Mouse (Mus musculus): Measurements from ENCODE around the gene Hipk3.

The Hipk3 gene

GRCm38 (mm10) chr2:104412496-104412895 lies 81.8 kb downstream of the Hipk3 start:
- Histone ChIP-seq H3K27me3 (ENCODE audit: control insufficient read depth, insufficient read depth, low read length, poor library complexity, severe bottlenecking) (no peaks in the 10 kb centered on the region), H3K36me3 (ENCODE audit: control insufficient read depth, insufficient read depth, low read length, poor library complexity, severe bottlenecking) (no peaks in the 10 kb centered on the region)
- no peak for DNase-seq (ENCODE audit: low read depth, low spot score)

DNA sequence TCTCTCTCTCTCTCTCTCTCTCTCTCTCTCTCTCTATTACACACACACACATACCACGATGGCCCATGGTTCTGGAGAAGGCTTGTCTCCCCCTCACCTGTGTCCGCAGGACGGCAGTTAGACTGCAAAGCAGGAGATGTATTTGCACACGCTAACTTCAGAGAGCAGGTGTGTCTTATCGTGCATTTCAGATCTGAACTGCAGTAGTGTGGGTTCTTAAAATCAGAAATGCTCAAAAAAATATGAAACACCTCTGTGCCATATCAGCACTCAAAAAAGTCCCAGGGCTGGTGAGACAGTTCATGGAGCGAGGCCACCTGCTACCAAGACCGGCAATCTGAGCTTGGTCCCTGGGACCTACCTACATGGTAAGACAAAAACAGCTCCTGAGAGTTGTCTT lies 82.4 kb downstream of the Hipk3 start:
- DNase-seq (ENCODE audit: low read depth, low spot score): no peak
- Histone ChIP-seq H3K27me3 (ENCODE audit: control insufficient read depth, insufficient read depth, low read length, poor library complexity, severe bottlenecking) (no peaks in the 10 kb centered on the region), H3K36me3 (ENCODE audit: control insufficient read depth, insufficient read depth, low read length, poor library complexity, severe bottlenecking) (no peaks in the 10 kb centered on the region)

DNA sequence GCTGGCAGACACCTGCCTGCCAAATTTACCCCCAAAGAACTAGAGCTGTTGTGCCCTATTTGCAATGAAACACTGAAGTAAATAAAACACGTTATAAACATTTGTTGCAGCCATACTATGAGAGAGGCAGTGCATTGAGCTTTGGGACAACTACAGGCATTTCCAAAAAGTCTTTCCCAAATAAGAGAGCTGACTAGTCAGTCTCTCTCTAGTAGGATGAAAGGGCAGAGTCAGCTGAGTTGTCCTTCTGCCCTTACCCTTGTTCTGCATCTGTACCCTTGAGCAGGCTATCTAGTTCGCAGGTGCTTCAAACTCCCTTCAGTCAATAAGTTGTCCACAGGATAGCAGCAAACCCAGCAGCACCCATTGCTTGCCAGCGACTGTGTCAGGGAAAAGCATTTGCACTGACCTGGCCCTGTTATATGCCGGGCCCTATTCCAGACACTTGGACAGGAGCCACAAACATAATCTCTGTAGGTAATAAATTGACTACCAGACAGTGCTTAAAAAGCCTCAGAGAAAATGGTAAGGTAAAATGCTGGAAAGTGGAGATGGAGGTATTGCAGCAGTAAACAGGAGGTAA lies 83.2 kb downstream of the Hipk3 start, which contains the start of gene D430041D05Rik:
D430041D05Rik (minus strand) TSS at position 51 of the 583 bp plus-strand sequence.
- DNase-seq (ENCODE audit: low read depth, low spot score): no peak
- no peaks in the 10 kb centered on the region for H3K27me3 ChIP-seq (ENCODE audit: control insufficient read depth, insufficient read depth, low read length, poor library complexity, severe bottlenecking)
- no peaks in the 10 kb centered on the region for H3K36me3 ChIP-seq (ENCODE audit: control insufficient read depth, insufficient read depth, low read length, poor library complexity, severe bottlenecking)

DNA sequence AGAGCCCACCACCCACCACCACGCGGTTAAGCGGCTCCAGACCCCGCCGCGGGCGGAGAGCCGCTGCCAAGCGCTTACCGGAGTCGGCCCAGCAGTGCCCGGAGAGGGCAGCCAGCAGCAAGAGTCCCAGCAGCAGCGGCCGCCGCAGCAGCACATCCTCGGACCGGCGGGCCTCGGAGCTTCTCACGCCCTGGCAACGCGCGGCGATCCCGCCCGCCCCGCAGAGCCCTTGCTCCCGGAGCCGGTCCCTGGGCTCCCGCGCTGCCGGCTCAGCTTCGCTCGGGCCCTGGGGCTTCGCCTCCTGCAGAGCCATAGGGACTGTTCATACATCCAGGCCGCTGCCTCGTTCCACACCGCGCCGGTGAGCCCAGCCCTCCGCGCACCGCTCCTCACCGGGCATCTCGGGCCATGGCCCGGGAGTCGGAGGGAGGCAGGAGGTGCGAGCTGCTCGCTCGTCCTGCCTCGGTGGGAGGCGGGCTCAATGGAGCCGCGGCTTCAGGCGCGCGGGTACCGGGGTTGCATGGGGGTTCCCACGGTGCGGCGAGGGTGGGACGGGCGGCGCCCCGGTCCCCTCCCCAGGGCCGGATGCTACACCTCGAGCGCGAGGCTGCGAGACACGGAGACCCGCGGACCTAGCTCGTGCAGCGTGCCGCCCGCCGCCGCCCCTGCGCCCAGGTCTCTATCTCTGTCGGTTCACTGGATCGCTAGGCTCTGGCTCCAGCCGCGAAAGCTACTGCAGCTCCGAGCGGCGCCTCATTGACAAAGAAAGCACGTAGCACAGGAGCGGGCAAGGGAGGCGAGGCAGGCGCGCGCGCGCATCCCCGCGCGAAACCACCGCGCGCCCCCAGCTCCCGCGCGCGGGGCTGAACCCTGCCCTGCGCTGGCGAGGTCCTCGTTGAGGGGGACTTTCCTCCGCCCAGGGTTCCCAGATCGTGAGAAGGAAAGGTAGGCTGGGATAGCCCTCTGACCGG lies 84.1 kb downstream of the Hipk3 start:
- Histone ChIP-seq H3K27me3 (ENCODE audit: control insufficient read depth, insufficient read depth, low read length, poor library complexity, severe bottlenecking) (no peaks in the 10 kb centered on the region), H3K36me3 (ENCODE audit: control insufficient read depth, insufficient read depth, low read length, poor library complexity, severe bottlenecking) (no peaks in the 10 kb centered on the region)
- no peak for DNase-seq (ENCODE audit: low read depth, low spot score)

DNA sequence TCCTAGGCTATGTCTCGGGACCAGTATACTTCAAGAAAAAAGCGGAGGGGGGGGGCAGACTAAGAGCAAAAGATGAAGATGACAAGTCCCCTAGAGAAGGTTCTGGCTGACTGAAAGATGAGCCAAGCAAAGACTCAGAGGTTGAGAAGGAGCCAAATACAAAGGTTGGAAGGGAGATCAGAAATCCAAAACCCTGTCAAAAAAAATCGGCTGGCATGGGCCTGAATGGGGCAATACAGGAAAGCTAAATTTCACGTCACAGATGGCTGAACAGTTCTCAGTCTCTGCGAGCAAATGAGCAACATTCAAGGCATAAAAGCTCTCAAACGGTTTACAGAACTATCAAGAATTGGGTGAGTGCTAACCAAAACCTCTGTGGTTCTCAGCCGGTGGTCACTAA lies 85.9 kb downstream of the Hipk3 start:
- no peak for DNase-seq (ENCODE audit: low read depth, low spot score)
- Histone ChIP-seq H3K27me3 (ENCODE audit: control insufficient read depth, insufficient read depth, low read length, poor library complexity, severe bottlenecking) (no peaks in the 10 kb centered on the region), H3K36me3 (ENCODE audit: control insufficient read depth, insufficient read depth, low read length, poor library complexity, severe bottlenecking) (no peaks in the 10 kb centered on the region)

DNA sequence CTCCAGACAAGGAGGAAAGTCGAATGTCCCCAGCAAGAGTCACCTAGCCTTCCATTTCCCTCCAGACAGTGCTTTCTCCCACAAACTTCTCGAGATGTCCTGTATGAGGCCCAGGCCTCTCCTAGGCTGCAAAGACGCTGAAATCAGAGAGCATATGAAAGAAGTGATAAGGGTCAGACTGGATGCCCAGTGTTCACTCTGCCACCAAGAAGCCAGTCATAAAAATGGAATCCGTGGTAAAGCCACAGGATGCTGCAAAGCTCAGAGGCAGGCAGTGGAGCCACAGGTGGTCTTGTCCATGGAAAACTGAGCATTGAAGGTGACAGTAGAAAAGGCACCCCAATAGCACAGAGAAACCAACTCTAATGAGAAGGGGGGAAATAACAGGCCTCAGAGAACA lies 86.3 kb downstream of the Hipk3 start:
- Histone ChIP-seq H3K27me3 (ENCODE audit: control insufficient read depth, insufficient read depth, low read length, poor library complexity, severe bottlenecking) (no peaks in the 10 kb centered on the region), H3K36me3 (ENCODE audit: control insufficient read depth, insufficient read depth, low read length, poor library complexity, severe bottlenecking) (no peaks in the 10 kb centered on the region)
- DNase-seq (ENCODE audit: low read depth, low spot score): no peak

- H3K27me3 ChIP-seq (ENCODE audit: control insufficient read depth, insufficient read depth, low read length, poor library complexity, severe bottlenecking): no peaks in the 10 kb centered on the region
- no peaks in the 10 kb centered on the region for H3K36me3 ChIP-seq (ENCODE audit: control insufficient read depth, insufficient read depth, low read length, poor library complexity, severe bottlenecking)
- DNase-seq (ENCODE audit: low read depth, low spot score): no peak
Measured at GRCm38 (mm10) chr2:104404036-104404435, 90.2 kb downstream of the Hipk3 start.

- H3K36me3 ChIP-seq (ENCODE audit: control insufficient read depth, insufficient read depth, low read length, poor library complexity, severe bottlenecking): no peaks in the 10 kb centered on the region
Measured at GRCm38 (mm10) chr2:104398651-104399290, 95.5 kb downstream of the Hipk3 start.

GRCm38 (mm10) chr2:104395961-104396360 lies 98.3 kb downstream of the Hipk3 start:
- H3K27me3 ChIP-seq (ENCODE audit: control insufficient read depth, insufficient read depth, low read length, poor library complexity, severe bottlenecking): no peaks in the 10 kb centered on the region
- H3K36me3 ChIP-seq (ENCODE audit: control insufficient read depth, insufficient read depth, low read length, poor library complexity, severe bottlenecking): no peaks in the 10 kb centered on the region
- no peak for DNase-seq (ENCODE audit: low read depth, low spot score)

More at GRCm38 (mm10) chr2:104398651-104399290, 95.5 kb downstream of the Hipk3 start:
- H3K27me3 ChIP-seq (ENCODE audit: control insufficient read depth, insufficient read depth, low read length, poor library complexity, severe bottlenecking): no peaks in the 10 kb centered on the region
- DNase-seq (ENCODE audit: low read depth, low spot score): no peak

- no peaks in the 10 kb centered on the region for H3K27me3 ChIP-seq (ENCODE audit: control insufficient read depth, insufficient read depth, low read length, poor library complexity, severe bottlenecking)
- no peak for DNase-seq (ENCODE audit: low read depth, low spot score)
- no peaks in the 10 kb centered on the region for H3K36me3 ChIP-seq (ENCODE audit: control insufficient read depth, insufficient read depth, low read length, poor library complexity, severe bottlenecking)
Measured at GRCm38 (mm10) chr2:104394769-104395168, 99.5 kb downstream of the Hipk3 start.

DNA sequence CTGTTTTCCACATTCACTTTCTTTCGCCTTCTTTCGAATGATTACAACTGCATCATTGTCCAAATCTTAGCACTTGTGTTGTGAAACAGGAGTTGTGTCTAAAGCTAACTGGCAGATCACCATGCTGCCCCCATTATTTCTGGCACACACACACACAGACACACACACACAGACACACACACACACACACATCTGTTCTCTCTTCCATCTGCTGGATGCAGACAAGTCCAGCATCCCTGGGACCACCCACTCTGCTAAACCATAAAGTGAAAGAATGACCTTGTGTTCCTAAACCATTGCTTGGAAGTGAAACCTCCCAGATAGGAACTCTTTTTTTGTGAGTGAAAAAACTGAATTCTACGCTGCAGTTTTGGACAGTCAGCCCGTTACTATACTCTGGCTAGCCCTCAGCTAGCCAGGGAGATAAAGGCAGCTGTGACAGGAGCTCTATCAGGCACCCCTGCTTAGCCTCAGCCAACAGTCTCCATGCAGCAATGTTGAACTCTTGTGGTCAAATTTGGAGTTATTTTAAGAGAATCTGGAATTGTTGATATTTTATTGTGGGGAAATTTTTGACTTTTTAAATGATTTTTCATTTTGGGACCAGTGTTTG lies 101.4 kb downstream of the Hipk3 start:
- no peaks in the 10 kb centered on the region for H3K27me3 ChIP-seq (ENCODE audit: control insufficient read depth, insufficient read depth, low read length, poor library complexity, severe bottlenecking)
- no peaks in the 10 kb centered on the region for H3K36me3 ChIP-seq (ENCODE audit: control insufficient read depth, insufficient read depth, low read length, poor library complexity, severe bottlenecking)
- DNase-seq (ENCODE audit: low read depth, low spot score): no peak

GRCm38 (mm10) chr2:104389231-104389630 lies 105.0 kb downstream of the Hipk3 start:
- no peaks in the 10 kb centered on the region for H3K27me3 ChIP-seq (ENCODE audit: control insufficient read depth, insufficient read depth, low read length, poor library complexity, severe bottlenecking)
- no peaks in the 10 kb centered on the region for H3K36me3 ChIP-seq (ENCODE audit: control insufficient read depth, insufficient read depth, low read length, poor library complexity, severe bottlenecking)
- no peak for DNase-seq (ENCODE audit: low read depth, low spot score)

DNA sequence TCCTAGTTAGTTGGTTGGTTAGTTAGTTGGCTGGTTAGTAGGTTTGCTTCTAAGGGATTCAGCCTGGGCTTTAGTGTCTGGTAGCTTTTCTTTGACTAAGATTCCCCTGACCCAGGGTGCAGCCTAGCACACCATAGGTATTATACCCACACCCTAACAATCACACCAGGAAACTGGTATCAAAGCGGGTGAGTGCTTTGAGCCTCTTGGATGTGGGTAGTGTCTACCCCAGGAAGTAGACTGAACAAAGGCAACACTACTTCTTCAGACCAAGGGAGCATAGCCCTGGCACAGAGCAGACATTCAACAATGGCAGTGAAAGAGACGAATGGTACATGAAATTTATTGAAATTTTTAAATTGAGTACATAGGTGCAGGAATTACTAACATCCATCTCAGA lies 108.3 kb downstream of the Hipk3 start:
- DNase-seq (ENCODE audit: low read depth, low spot score): no peak
- no peaks in the 10 kb centered on the region for H3K27me3 ChIP-seq (ENCODE audit: control insufficient read depth, insufficient read depth, low read length, poor library complexity, severe bottlenecking)
- no peaks in the 10 kb centered on the region for H3K36me3 ChIP-seq (ENCODE audit: control insufficient read depth, insufficient read depth, low read length, poor library complexity, severe bottlenecking)

GRCm38 (mm10) chr2:104383589-104383988 lies 110.7 kb downstream of the Hipk3 start:
- DNase-seq (ENCODE audit: low read depth, low spot score): no peak

More at GRCm38 (mm10) chr2:104383589-104383988, 110.7 kb downstream of the Hipk3 start:
- Histone ChIP-seq H3K27me3 (ENCODE audit: control insufficient read depth, insufficient read depth, low read length, poor library complexity, severe bottlenecking) (no peaks in the 10 kb centered on the region), H3K36me3 (ENCODE audit: control insufficient read depth, insufficient read depth, low read length, poor library complexity, severe bottlenecking) (no peaks in the 10 kb centered on the region)

Data from splenic B cell, adult 2 months (primary cell).